Mouse (Mus musculus) heart, embryonic 15.5 days (tissue): Measurements from ENCODE around the gene Tbl2. TPM values are rescaled to one million over a fixed set of nuclear protein-coding genes. Genes with fewer than 3 reads are reported as not detected.

ENCODE experiments used
- ATAC-seq: fragments of 200-750 bp; cut with Nextera tagmentation; replicated peaks from 2 replicates; pipeline ENCODE4 v1.8.0; 2017; ENCODE audit warnings: low read depth, moderate TSS enrichment; ENCODE audit not compliant: insufficient number of reproducible peaks, insufficient read depth, low FRiP score
- H3K27ac ChIP-seq: fragments of 300-500 bp; sonication (generic); 2 replicates; pipeline ENCODE4 v1.5.1; 2015; ENCODE audit warnings: mild to moderate bottlenecking, inconsistent platforms
- H3K27me3 ChIP-seq: fragments of 300-500 bp; sonication (generic); 2 replicates; pipeline ENCODE4 v1.6.1; 2015; ENCODE audit warnings: inconsistent platforms
- H3K36me3 ChIP-seq: fragments of 300-500 bp; sonication (generic); 2 replicates; pipeline ENCODE4 v1.6.1; 2015; ENCODE audit warnings: mild to moderate bottlenecking, inconsistent platforms
- H3K4me1 ChIP-seq: fragments of 300-500 bp; sonication (generic); replicated peaks from 2 replicates; pipeline ENCODE4 v1.6.1; 2015; ENCODE audit warnings: inconsistent platforms
- H3K4me2 ChIP-seq: fragments of 300-500 bp; sonication (generic); 2 replicates; pipeline ENCODE4 v1.6.1; 2015; ENCODE audit warnings: inconsistent platforms, mild to moderate bottlenecking, moderate library complexity
- H3K4me3 ChIP-seq: fragments of 300-500 bp; sonication (generic); 2 replicates; pipeline ENCODE4 v1.5.1; 2015; ENCODE audit warnings: mild to moderate bottlenecking, inconsistent platforms
- H3K9ac ChIP-seq: fragments of 300-500 bp; sonication (generic); 2 replicates; pipeline ENCODE4 v1.6.1; 2015; ENCODE audit warnings: mild to moderate bottlenecking, inconsistent platforms
- H3K9me3 ChIP-seq: fragments of 300-500 bp; sonication (generic); replicated peaks from 2 replicates; pipeline ENCODE4 v1.6.1; 2016; ENCODE audit warnings: inconsistent platforms
- WGBS: fragments of 180-500 bp; shearing (Covaris S2); methylation state at CpG from one replicate; pipeline ENCODE4 v1.1.7; 2015; ENCODE audit warnings: mixed read lengths; 5-methylcytosine and 5-hydroxymethylcytosine counted together
- polyA plus RNA-seq: library from polyadenylated mRNA; unstranded; fragments of >200 nt; fragmentation: Nextera tagmentation; extraction: Ambion mirVana; gene quantifications from 2 replicates; pipeline ENCODE4 v1.2.1, GENCODE M21; 2015

Tbl2 gene
- polyA plus RNA-seq, 1 experiment from 2014 or later = 17.2 TPM

GRCm38 (mm10) chr5:135172986-135173385 lies 23.5 kb downstream of the Tbl2 start:
- H3K27me3 ChIP-seq = no peaks in the 10 kb centered on the region
- no peak overlapping the region for H3K27ac ChIP-seq
- H3K36me3 ChIP-seq = peaks cover 62% of the 10 kb centered on the region
- H3K9ac ChIP-seq = no peak overlapping the region
- H3K4me2 ChIP-seq = no peak overlapping the region
- peaks cover 12% of the 10 kb centered on the region; the same call in 1 of the 2 replicates for H3K4me1 ChIP-seq
- 94% methylated on average over 5 of the region's 5 CpGs for WGBS
- no peak for ATAC-seq
- H3K9me3 ChIP-seq = no peaks in the 10 kb centered on the region
- H3K4me3 ChIP-seq = no peak overlapping the region

GRCm38 (mm10) chr5:135175086-135175485 lies 25.6 kb downstream of the Tbl2 start:
- no peak overlapping the region for H3K4me2 ChIP-seq
- peaks cover 77% of the 10 kb centered on the region for H3K36me3 ChIP-seq
- H3K4me1 ChIP-seq = 0 out of 2 replicates have a peak, but pooled peaks cover under 1% of the 10 kb centered on the region
- H3K9me3 ChIP-seq = no peaks in the 10 kb centered on the region
- H3K27me3 ChIP-seq = no peaks in the 10 kb centered on the region
- H3K27ac ChIP-seq = no peak overlapping the region
- H3K9ac ChIP-seq = no peak overlapping the region
- no peak overlapping the region for H3K4me3 ChIP-seq
- ATAC-seq = no peak

- no peak overlapping the region for H3K4me2 ChIP-seq
- H3K4me3 ChIP-seq = no peak overlapping the region
- ATAC-seq = no peak
- peaks cover 75% of the 10 kb centered on the region for H3K36me3 ChIP-seq
- no peaks in the 10 kb centered on the region for H3K9me3 ChIP-seq
- H3K9ac ChIP-seq = no peak overlapping the region
- no peak overlapping the region for H3K27ac ChIP-seq
- H3K4me1 ChIP-seq = peaks cover 3% of the 10 kb centered on the region; the same call in 1 of the 2 replicates
- 66% methylated on average over 3 of the region's 3 CpGs for WGBS
- no peaks in the 10 kb centered on the region for H3K27me3 ChIP-seq
These were observed 29.1 kb downstream of the Tbl2 start for GRCm38 (mm10) chr5:135178523-135178922.

- ATAC-seq = no peak
- Histone ChIP-seq H3K36me3 (peaks cover 71% of the 10 kb centered on the region), H3K27ac (no peak overlapping the region), H3K27me3 (no peaks in the 10 kb centered on the region), H3K9ac (no peak overlapping the region), H3K9me3 (no peaks in the 10 kb centered on the region), H3K4me3 (no peak overlapping the region), H3K4me2 (no peak overlapping the region), H3K4me1 (peaks cover 4% of the 10 kb centered on the region; the same call in 1 of the 2 replicates)
- 87% methylated on average over 4 of the region's 4 CpGs for WGBS
These were observed 29.5 kb downstream of the Tbl2 start for GRCm38 (mm10) chr5:135178996-135179395.

- Histone ChIP-seq H3K27ac (no peak overlapping the region), H3K4me2 (no peak overlapping the region), H3K4me3 (no peak overlapping the region), H3K4me1 (peaks cover 4% of the 10 kb centered on the region; the same call in 1 of the 2 replicates), H3K9ac (no peak overlapping the region), H3K36me3 (peaks cover 68% of the 10 kb centered on the region), H3K9me3 (no peaks in the 10 kb centered on the region), H3K27me3 (no peaks in the 10 kb centered on the region)
- 90% methylated on average over 7 of the region's 7 CpGs for WGBS
- ATAC-seq = no peak
These were observed 30.2 kb downstream of the Tbl2 start for GRCm38 (mm10) chr5:135179616-135180015.

GRCm38 (mm10) chr5:135180796-135181195 lies 31.3 kb downstream of the Tbl2 start:
- H3K4me1 ChIP-seq = peaks cover 4% of the 10 kb centered on the region; the same call in 1 of the 2 replicates
- H3K4me3 ChIP-seq = no peak overlapping the region
- 93% methylated on average over 14 of the region's 14 CpGs for WGBS
- peaks cover 56% of the 10 kb centered on the region for H3K36me3 ChIP-seq
- no peaks in the 10 kb centered on the region for H3K27me3 ChIP-seq
- no peak overlapping the region for H3K4me2 ChIP-seq
- no peak overlapping the region for H3K9ac ChIP-seq
- H3K27ac ChIP-seq = no peak overlapping the region
- H3K9me3 ChIP-seq = no peaks in the 10 kb centered on the region
- no peak for ATAC-seq

- no peak overlapping the region for H3K4me2 ChIP-seq
- H3K36me3 ChIP-seq = peaks cover 48% of the 10 kb centered on the region
- no peaks in the 10 kb centered on the region for H3K27me3 ChIP-seq
- H3K4me3 ChIP-seq = no peak overlapping the region
- H3K9ac ChIP-seq = no peak overlapping the region
- no peaks in the 10 kb centered on the region for H3K9me3 ChIP-seq
- 82% methylated on average over 6 of the region's 6 CpGs for WGBS
- no peak overlapping the region for H3K27ac ChIP-seq
- H3K4me1 ChIP-seq = peaks cover 6% of the 10 kb centered on the region
- no peak for ATAC-seq
These were observed 32.3 kb downstream of the Tbl2 start for GRCm38 (mm10) chr5:135181776-135182175.

GRCm38 (mm10) chr5:135183131-135183861 lies 33.8 kb downstream of the Tbl2 start:
- no peaks in the 10 kb centered on the region for H3K9me3 ChIP-seq
- WGBS = 46% methylated on average over 8 of the region's 8 CpGs

GRCm38 (mm10) chr5:135185016-135185415 lies 35.6 kb downstream of the Tbl2 start:
- Histone ChIP-seq H3K9ac (no peak overlapping the region), H3K27me3 (no peaks in the 10 kb centered on the region), H3K27ac (no peak overlapping the region), H3K4me1 (peaks cover 23% of the 10 kb centered on the region), H3K9me3 (no peaks in the 10 kb centered on the region), H3K4me2 (no peak overlapping the region), H3K36me3 (peaks cover 23% of the 10 kb centered on the region), H3K4me3 (no peak overlapping the region)
- 89% methylated on average over 3 of the region's 3 CpGs for WGBS
- ATAC-seq = no peak

More at GRCm38 (mm10) chr5:135183131-135183861, 33.8 kb downstream of the Tbl2 start:
- H3K9ac ChIP-seq = no peak overlapping the region
- H3K36me3 ChIP-seq = peaks cover 37% of the 10 kb centered on the region
- ATAC-seq = no peak
- H3K4me3 ChIP-seq = no peak overlapping the region
- peaks cover 6% of the 10 kb centered on the region for H3K4me1 ChIP-seq
- H3K27ac ChIP-seq = peak overlapping the region; percentile 51
- no peaks in the 10 kb centered on the region for H3K27me3 ChIP-seq
- no peak overlapping the region for H3K4me2 ChIP-seq

GRCm38 (mm10) chr5:135185596-135185995 lies 36.1 kb downstream of the Tbl2 start:
- Histone ChIP-seq H3K9ac (no peak overlapping the region), H3K4me1 (peaks cover 24% of the 10 kb centered on the region), H3K27ac (no peak overlapping the region), H3K36me3 (peaks cover 17% of the 10 kb centered on the region), H3K27me3 (no peaks in the 10 kb centered on the region), H3K9me3 (no peaks in the 10 kb centered on the region), H3K4me2 (no peak overlapping the region), H3K4me3 (no peak overlapping the region)
- 32% methylated on average over 3 of the region's 3 CpGs for WGBS
- no peak for ATAC-seq

- Histone ChIP-seq H3K27me3 (no peaks in the 10 kb centered on the region), H3K4me1 (peaks cover 24% of the 10 kb centered on the region), H3K9ac (peak overlapping the region; percentile 55), H3K27ac (peak overlapping the region; percentile 96), H3K36me3 (peaks cover 11% of the 10 kb centered on the region), H3K9me3 (no peaks in the 10 kb centered on the region), H3K4me2 (peak overlapping the region; percentile 72), H3K4me3 (peak overlapping the region; percentile 83)
- WGBS = 23% methylated on average over 10 of the region's 10 CpGs
- ATAC-seq = no peak
These were observed 36.8 kb downstream of the Tbl2 start for GRCm38 (mm10) chr5:135186231-135186620.
